Mouse (Mus musculus) G1E (cell line): Measurements from ENCODE around the gene Spats2l.

Source experiments
- CTCF ChIP-seq: IDR thresholded peaks from 2 replicates; pipeline ENCODE4 v1.5.1; 2012; ENCODE audit warnings: low read depth, low read length, inconsistent platforms, mixed read lengths
- GATA1 ChIP-seq: IDR thresholded peaks from 2 replicates; pipeline ENCODE4 v1.6.1; 2012; ENCODE audit warnings: borderline replicate concordance, low read length, inconsistent platforms, mixed read lengths
- GATA2 ChIP-seq: IDR thresholded peaks from 2 replicates; pipeline ENCODE4 v1.6.1; 2012; ENCODE audit warnings: low read depth, low read length, inconsistent platforms, borderline replicate concordance
- POLR2AphosphoS5 ChIP-seq: IDR thresholded peaks from 2 replicates; pipeline ENCODE4 v1.6.1; 2012; ENCODE audit warnings: low read depth, low read length, inconsistent platforms; ENCODE audit not compliant: insufficient replicate concordance
- TAL1 ChIP-seq: conservative IDR thresholded peaks from 2 replicates; pipeline ENCODE4 v1.6.1; 2012; ENCODE audit warnings: low read depth, low read length, inconsistent platforms, mixed read lengths

DNA sequence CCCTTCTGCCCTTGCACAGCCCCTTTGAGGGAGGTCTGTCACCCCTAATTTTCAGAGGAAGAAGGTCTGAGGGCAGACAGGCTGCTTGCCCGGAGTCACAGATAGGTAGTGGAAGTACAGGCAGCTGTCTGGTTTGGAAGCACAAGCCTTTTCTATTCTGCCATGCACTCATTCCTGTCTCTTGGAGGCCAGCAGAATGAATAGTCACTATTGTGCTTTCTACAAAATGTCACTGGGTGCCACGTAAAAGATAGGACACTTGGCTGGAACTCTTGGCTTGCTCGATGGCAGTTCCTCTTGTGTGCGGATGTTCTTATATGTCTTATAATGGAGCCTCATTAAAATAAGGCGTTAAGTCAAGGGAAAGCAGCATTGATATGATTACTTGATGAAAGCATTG, 15.9 kb downstream of the Spats2l start:
- no peak for TF ChIP-seq CTCF
- TF ChIP-seq TAL1, result no peak
- no peak for TF ChIP-seq GATA1
- no peak for TF ChIP-seq POLR2AphosphoS5
- TF ChIP-seq GATA2, result no peak
